Mouse (Mus musculus) neural tube, embryonic 14.5 days (tissue): ENCODE data around the gene Svs1. TPM values are rescaled to one million over a fixed set of nuclear protein-coding genes. Genes with fewer than 3 reads are reported as not detected.
A peak's percentile ranks its signal among the peaks of the same experiment; 100 is the strongest.

Experiments
- ATAC-seq: fragments of 200-750 bp; cut with Nextera tagmentation; 2 replicates; pipeline ENCODE4 v1.8.0; 2017; ENCODE audit warnings: low read depth, mild to moderate bottlenecking, moderate TSS enrichment, moderate library complexity
- H3K27ac ChIP-seq: fragments of 300-500 bp; sonication (generic); 2 replicates; pipeline ENCODE4 v1.5.1; 2014; ENCODE audit warnings: low read depth, mild to moderate bottlenecking, control low read depth, low read length, moderate library complexity, mixed read lengths
- H3K27me3 ChIP-seq: fragments of 300-500 bp; sonication (generic); 2 replicates; pipeline ENCODE4 v1.6.1; 2014; ENCODE audit warnings: low read length; ENCODE audit not compliant: control insufficient read depth, insufficient read depth
- H3K36me3 ChIP-seq: fragments of 300-500 bp; sonication (generic); 2 replicates; pipeline ENCODE4 v1.6.1; 2014; ENCODE audit warnings: low read length, mixed read lengths; ENCODE audit not compliant: control insufficient read depth, insufficient read depth
- H3K4me1 ChIP-seq: fragments of 300-500 bp; sonication (generic); 2 replicates; pipeline ENCODE4 v1.6.1; 2014; ENCODE audit warnings: low read length; ENCODE audit not compliant: control insufficient read depth, insufficient read depth
- H3K4me2 ChIP-seq: fragments of 300-500 bp; sonication (generic); 2 replicates; pipeline ENCODE4 v1.6.1; 2014; ENCODE audit warnings: mild to moderate bottlenecking, low read depth, low read length, control low read depth
- H3K4me3 ChIP-seq: fragments of 300-500 bp; sonication (generic); 2 replicates; pipeline ENCODE4 v1.5.1; 2014; ENCODE audit warnings: low read depth, low read length, control low read depth, mixed read lengths
- H3K9ac ChIP-seq: fragments of 300-500 bp; sonication (generic); replicated peaks from 2 replicates; pipeline ENCODE4 v1.6.1; 2014; ENCODE audit warnings: low read depth, mild to moderate bottlenecking, control low read depth, low read length, mixed read lengths
- H3K9me3 ChIP-seq: fragments of 300-500 bp; sonication (generic); 2 replicates; pipeline ENCODE4 v1.6.1; 2016; ENCODE audit warnings: low read length; ENCODE audit not compliant: control insufficient read depth
- WGBS: fragments of 180-500 bp; shearing (Covaris S2); extraction: QIAGEN DNeasy Blood & Tissue Kit; methylation state at CpG from one replicate; pipeline ENCODE4 v1.1.7; 2014; 5-methylcytosine and 5-hydroxymethylcytosine counted together
- polyA plus RNA-seq: library from polyadenylated mRNA; unstranded; fragments of >200 nt; fragmentation: Nextera tagmentation; extraction: Ambion mirVana; gene quantifications from 2 replicates; pipeline ENCODE4 v1.2.1, GENCODE M21; 2014

Svs1 gene
- polyA plus RNA-seq, 1 experiment from 2014 or later = not detected

DNA sequence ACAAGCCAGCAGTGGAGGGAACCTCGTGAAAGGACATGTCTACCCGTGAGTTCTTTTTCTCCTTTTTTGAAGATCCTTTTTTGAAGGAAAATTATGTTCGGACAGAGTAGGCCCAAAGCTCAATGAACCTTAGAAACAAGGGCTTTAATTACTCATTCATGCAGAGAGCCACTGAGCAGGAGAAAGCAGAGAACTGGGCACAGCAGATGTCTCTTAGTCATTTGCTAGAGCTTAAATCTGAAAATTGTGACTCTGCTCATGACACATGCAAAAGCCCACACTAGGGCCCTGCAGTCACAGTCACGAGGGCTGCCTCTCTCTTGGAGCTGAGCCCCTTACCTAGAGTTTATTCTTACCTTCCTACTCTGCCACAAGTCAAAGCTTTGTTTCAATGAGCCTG, 46.1 kb downstream of the Svs1 start:
- no peak overlapping the region for H3K9ac ChIP-seq
- 67% methylated on average over 4 of the region's 4 CpGs for WGBS
- no peak overlapping the region for H3K4me3 ChIP-seq
- no peaks in the 10 kb centered on the region for H3K9me3 ChIP-seq
- 0 out of 2 replicates have a peak, but pooled peaks cover 2% of the 10 kb centered on the region for H3K27me3 ChIP-seq
- H3K27ac ChIP-seq = no peak overlapping the region
- no peak overlapping the region for H3K4me2 ChIP-seq
- ATAC-seq = no peak
- H3K36me3 ChIP-seq = no peaks in the 10 kb centered on the region
- H3K4me1 ChIP-seq = no peaks in the 10 kb centered on the region

DNA sequence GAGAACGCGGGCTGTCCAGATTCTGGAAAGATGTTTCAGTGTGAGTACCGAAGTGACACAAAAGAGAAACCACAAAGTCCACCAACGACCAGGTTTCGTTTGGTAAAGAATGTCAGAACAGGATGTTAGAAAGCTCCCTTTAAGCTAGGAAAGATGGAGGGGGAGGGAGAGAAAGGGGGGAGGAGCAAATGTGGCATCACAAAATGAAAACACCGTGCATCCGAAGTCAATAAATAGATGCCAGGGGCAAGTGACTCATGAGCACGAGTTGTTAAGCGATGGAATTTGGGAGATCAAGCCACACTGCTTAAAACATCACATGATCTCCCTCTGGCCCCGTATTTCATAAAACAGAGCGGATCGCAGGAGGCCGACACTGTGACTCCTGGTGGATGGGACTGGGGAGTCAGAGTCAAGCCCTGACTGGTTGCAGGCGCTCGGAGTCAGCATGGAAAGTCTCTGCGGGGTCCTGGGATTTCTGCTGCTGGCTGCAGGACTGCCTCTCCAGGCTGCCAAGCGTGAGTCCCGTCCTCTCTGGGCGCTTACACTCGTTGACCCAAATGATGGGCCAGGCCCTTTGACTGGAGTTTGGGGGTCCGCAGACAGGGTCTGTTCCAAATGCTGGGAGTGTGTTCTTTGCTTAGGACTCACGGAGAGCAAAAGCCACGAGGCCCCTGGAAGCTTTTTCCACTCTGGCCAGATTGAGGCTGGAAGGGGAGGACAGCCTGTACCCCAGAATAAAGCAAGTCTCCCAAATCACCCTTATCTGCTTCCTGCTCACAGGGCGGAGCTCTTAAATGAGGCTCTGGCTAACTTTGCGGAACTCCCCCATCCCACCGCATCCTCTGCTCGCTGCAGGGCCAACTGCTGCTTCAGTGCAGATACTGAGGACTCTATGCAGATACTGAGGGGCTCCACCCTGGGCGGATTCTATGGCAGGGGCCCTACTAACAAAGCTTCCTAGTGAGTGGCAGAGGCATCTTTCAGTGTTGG, 49.9 kb downstream of the Svs1 start, which contains the start of gene Gpnmb:
Gpnmb (plus strand) TSS at position 272 of the 993 bp plus-strand sequence.
- 45% methylated on average over 28 of the region's 28 CpGs for WGBS
- no peak within 1 kb of the TSS for H3K27ac ChIP-seq

GRCm38 (mm10) chr6:49037268-49037662, 50.6 kb downstream of the Svs1 start:
- no peak overlapping the region for H3K4me3 ChIP-seq
- no peak overlapping the region for H3K9ac ChIP-seq
- no peak overlapping the region for H3K4me2 ChIP-seq
- no peak for ATAC-seq
- H3K27ac ChIP-seq = no peak overlapping the region
- no peaks in the 10 kb centered on the region for H3K9me3 ChIP-seq
- H3K27me3 ChIP-seq = 0 out of 2 replicates have a peak, but pooled peaks cover 2% of the 10 kb centered on the region
- H3K4me1 ChIP-seq = no peaks in the 10 kb centered on the region
- H3K36me3 ChIP-seq = no peaks in the 10 kb centered on the region
- WGBS = 70% methylated on average over 12 of the region's 12 CpGs

More for the DNA sequence above, 49.9 kb downstream of the Svs1 start, which contains the start of gene Gpnmb:
- H3K9ac ChIP-seq = no peak within 1 kb of the TSS
- H3K4me1 ChIP-seq = no peaks in the 10 kb centered on the region
- no peak within 1 kb of the TSS for H3K4me3 ChIP-seq
- no peak for ATAC-seq
- H3K4me2 ChIP-seq = no peak within 1 kb of the TSS
- H3K9me3 ChIP-seq = no peaks in the 10 kb centered on the region
- 0 out of 2 replicates have a peak, but pooled peaks cover 2% of the 10 kb centered on the region for H3K27me3 ChIP-seq
- H3K36me3 ChIP-seq = no peaks in the 10 kb centered on the region

- Histone ChIP-seq H3K9me3 (no peaks in the 10 kb centered on the region), H3K27ac (no peak overlapping the region), H3K4me1 (no peaks in the 10 kb centered on the region), H3K36me3 (no peaks in the 10 kb centered on the region), H3K4me2 (peak overlapping the region; percentile 28; the same call in 1 of the 2 replicates), H3K9ac (no peak overlapping the region), H3K4me3 (no peak overlapping the region), H3K27me3 (0 out of 2 replicates have a peak, but pooled peaks cover 2% of the 10 kb centered on the region)
- peak; percentile 44; the same call in 1 of the 2 replicates for ATAC-seq
- 15% methylated on average over 18 of the region's 18 CpGs for WGBS
Measured at GRCm38 (mm10) chr6:49039470-49040180, 53.0 kb downstream of the Svs1 start.

Other genes with a start within 250 kb of the Svs1 start
- gene Gimap1, start 247.8 kb upstream of the Svs1 start, polyA plus RNA-seq = 2.8 and 4.9 TPM in 2 replicates
- 0.84 and 1.5 TPM in 2 replicates for gene Gimap5, start 240.7 kb upstream of the Svs1 start, polyA plus RNA-seq
- gene Gimap3, start 216.0 kb upstream of the Svs1 start, polyA plus RNA-seq = not detected in 2 replicates
- 16.7 and 26.9 TPM in 2 replicates for gene Tmem176a, start 145.9 kb upstream of the Svs1 start, polyA plus RNA-seq
- 88.1 and 135 TPM in 2 replicates for gene Tmem176b, start 145.4 kb upstream of the Svs1 start, polyA plus RNA-seq
- not detected in 2 replicates for gene Aoc1, start 114.0 kb upstream of the Svs1 start, polyA plus RNA-seq
- not detected in 2 replicates for gene 1600015I10Rik, start 57.0 kb upstream of the Svs1 start, polyA plus RNA-seq
- gene Doxl2, start 11.9 kb upstream of the Svs1 start, polyA plus RNA-seq = not detected in 2 replicates
- gene Gpnmb, start 49.7 kb downstream of the Svs1 start, polyA plus RNA-seq = 0.14 and 0.21 TPM in 2 replicates
- gene Malsu1, start 86.9 kb downstream of the Svs1 start, polyA plus RNA-seq = 62.8 and 71.1 TPM in 2 replicates
- gene Igf2bp3, start 228.1 kb downstream of the Svs1 start, polyA plus RNA-seq = 26.9 and 34.7 TPM in 2 replicates